Mouse (Mus musculus) neural tube, postnatal 0 days (tissue): ENCODE data around the gene Bcar1. TPM values are rescaled to one million over a fixed set of nuclear protein-coding genes. Genes with fewer than 3 reads are reported as not detected.

Experiments used
- microRNA-seq: library from miRNA; unstranded; fragments of <30 nt; microRNA quantifications from one replicate; pipeline ENCODE4, GENCODE M21; 2016
- polyA plus RNA-seq: library from polyadenylated mRNA; unstranded; fragments of >200 nt; fragmentation: Nextera tagmentation; extraction: Ambion mirVana; gene quantifications from 2 replicates; pipeline ENCODE4 v1.2.1, GENCODE M21; 2015

Gene Bcar1
- polyA plus RNA-seq: 34.7 and 36.6 TPM in 2 replicates

DNA sequence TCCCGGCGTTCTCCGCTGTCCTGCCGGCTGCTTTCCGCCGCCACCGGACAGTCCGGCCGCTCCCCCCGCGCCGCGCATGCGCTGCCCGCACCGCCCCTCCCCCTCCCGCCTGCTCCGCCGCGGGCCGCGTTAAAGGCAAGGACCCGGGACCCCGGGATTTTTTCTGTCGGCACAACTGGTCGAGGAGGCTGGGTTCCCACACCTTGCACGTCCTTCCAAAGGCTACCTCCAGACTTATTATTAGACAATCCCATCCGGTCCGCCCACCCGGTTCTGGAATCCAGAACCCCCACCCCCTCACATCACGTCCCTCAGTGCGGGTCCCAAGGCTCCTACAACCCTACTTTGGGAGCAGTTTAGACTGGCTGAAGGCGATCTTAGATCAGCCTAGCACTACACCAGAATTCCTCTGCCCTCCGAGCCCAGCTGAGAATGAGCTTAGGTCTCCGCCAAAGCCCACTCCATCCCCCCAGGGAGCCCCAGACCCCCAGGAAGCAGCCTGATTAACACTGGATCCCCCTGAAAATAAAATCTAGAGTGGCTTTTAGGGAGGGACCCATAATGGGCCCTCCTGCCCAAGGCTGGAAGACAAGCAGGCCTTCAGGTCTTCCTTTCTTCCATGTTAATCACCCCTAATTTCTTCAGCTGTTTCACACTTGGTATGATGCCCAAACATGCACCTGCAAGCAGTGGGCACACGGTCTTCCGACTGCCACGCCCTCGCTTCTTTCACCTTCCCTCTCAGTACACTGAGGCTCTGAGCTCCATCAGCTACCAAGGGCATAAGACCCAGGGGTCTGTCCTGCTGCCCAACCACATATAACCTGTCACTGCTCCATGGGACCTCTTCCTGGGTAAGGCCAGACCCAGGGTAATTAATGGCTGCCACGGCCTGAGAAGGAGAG lies at the start of gene Bcar1:
TSS of gene Bcar1 (minus strand) at position 18 of the 905 bp plus-strand sequence.

DNA sequence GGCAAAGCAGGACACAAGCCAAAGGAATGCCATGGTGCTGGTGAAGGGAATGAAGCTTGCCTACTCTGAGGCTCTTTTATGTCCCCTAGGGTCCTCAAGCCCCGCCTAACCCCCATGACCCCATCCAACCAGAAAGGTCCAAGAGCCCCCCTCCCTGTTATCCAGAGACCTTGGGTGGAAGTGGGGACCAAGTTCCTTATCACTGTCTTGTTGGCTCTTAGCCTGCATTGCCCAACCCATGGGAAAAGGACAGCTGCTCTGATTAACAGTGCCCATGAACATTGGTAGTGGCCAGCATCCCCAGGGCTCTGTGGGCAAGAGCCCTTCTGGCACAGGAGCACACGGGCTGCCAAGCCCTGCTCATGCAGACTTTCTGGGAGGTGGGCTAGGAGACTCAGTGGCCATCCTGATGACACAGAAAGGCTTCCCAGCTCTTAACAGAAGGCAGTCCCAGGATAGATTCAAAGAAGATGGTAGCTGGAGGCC lies 52.6 kb downstream of the Bcar1 start, which contains the start of gene Ctrb1:
TSS of gene Ctrb1 (minus strand) at position 51 of the 486 bp plus-strand sequence.

Small RNAs within 50 kb of the gene (microRNA-seq; reads per million reads assigned to microRNA genes)
- gene Mir7076: not detected

Other genes with a start within 250 kb of the Bcar1 start
- gene Wdr59, start 221.7 kb downstream of the Bcar1 start, polyA plus RNA-seq: 6.3 and 6.8 TPM in 2 replicates
- gene Znrf1, start 207.7 kb downstream of the Bcar1 start, polyA plus RNA-seq: 91.2 and 94.2 TPM in 2 replicates
- gene Ldhd, start 113.4 kb downstream of the Bcar1 start, polyA plus RNA-seq: 2.9 TPM in 2 replicates
- 21.2 and 23.4 TPM in 2 replicates for gene Zfp1, start 100.4 kb downstream of the Bcar1 start, polyA plus RNA-seq
- gene Ctrb1, start 52.8 kb downstream of the Bcar1 start, polyA plus RNA-seq: not detected in 2 replicates
- gene Cfdp1, start 110.5 kb upstream of the Bcar1 start, polyA plus RNA-seq: 144 and 161 TPM in 2 replicates
- 3.9 and 4.1 TPM in 2 replicates for gene Tmem170, start 132.9 kb upstream of the Bcar1 start, polyA plus RNA-seq
- 3.0 and 3.6 TPM in 2 replicates for gene Chst5, start 166.6 kb upstream of the Bcar1 start, polyA plus RNA-seq
- 13.2 and 14.0 TPM in 2 replicates for gene Tmem231, start 190.1 kb upstream of the Bcar1 start, polyA plus RNA-seq
- 467 and 482 TPM in 2 replicates for gene Gabarapl2, start 196.9 kb upstream of the Bcar1 start, polyA plus RNA-seq
- gene Adat1, start 248.5 kb upstream of the Bcar1 start, polyA plus RNA-seq: 4.7 and 6.2 TPM in 2 replicates